Mouse (Mus musculus) erythroblast, embryonic 14.5 days (primary cell): ENCODE results near the gene Abcd3. TPM values are rescaled to one million over a fixed set of nuclear protein-coding genes. Genes with fewer than 3 reads are reported as not detected.
"Not testable (repeated sequence)": the region's sequence is repeated elsewhere in the genome, so short reads cannot be mapped to it uniquely, and the experiment has no call there.

Experiments used
- H3K27me3 ChIP-seq: 2 replicates; pipeline ENCODE4 v1.6.1; 2012; ENCODE audit warnings: inconsistent platforms; ENCODE audit not compliant: control insufficient read depth
- H3K36me3 ChIP-seq: 2 replicates; pipeline ENCODE4 v1.6.1; 2012; ENCODE audit warnings: mild to moderate bottlenecking, inconsistent platforms; ENCODE audit not compliant: control insufficient read depth
- H3K4me1 ChIP-seq: 2 replicates; pipeline ENCODE4 v1.6.1; 2012; ENCODE audit warnings: inconsistent platforms; ENCODE audit not compliant: control insufficient read depth
- H3K4me3 ChIP-seq: replicated peaks from 2 replicates; pipeline ENCODE3; 2012; ENCODE audit warnings: moderate library complexity, mild to moderate bottlenecking, inconsistent platforms
- H3K9me3 ChIP-seq: 2 replicates; pipeline ENCODE4 v1.6.1; 2012; ENCODE audit warnings: low read length, inconsistent platforms, mixed read lengths; ENCODE audit not compliant: control insufficient read depth
- GATA1 ChIP-seq: IDR thresholded peaks from 2 replicates; pipeline ENCODE4 v1.6.1; 2012; ENCODE audit warnings: low read length, inconsistent platforms, mixed read lengths
- TAL1 ChIP-seq: IDR thresholded peaks from 3 replicates; pipeline ENCODE4 v1.6.1; 2012; ENCODE audit warnings: low read length, inconsistent platforms, mixed read lengths
- polyA plus RNA-seq: library from polyadenylated mRNA; stranded (reverse); fragments of >175 nt; gene quantifications from 2 replicates; pipeline ENCODE4 v1.2.3, GENCODE M21; 2012

Gene Abcd3
- polyA plus RNA-seq, 1 experiment = 0.30 TPM

GRCm38 (mm10) chr3:121790442-121790841 is 24.7 kb downstream of the Abcd3 start:
- Histone ChIP-seq H3K4me3 (no peak overlapping the region), H3K9me3 (no peaks in the 10 kb centered on the region), H3K27me3 (no peaks in the 10 kb centered on the region), H3K36me3 (no peaks in the 10 kb centered on the region; the same call in 1 of the 2 replicates), H3K4me1 (no peaks in the 10 kb centered on the region)
- TF ChIP-seq GATA1 = no peak
- no peak for TF ChIP-seq TAL1

GRCm38 (mm10) chr3:121789790-121790189 is 25.3 kb downstream of the Abcd3 start:
- no peak for TF ChIP-seq GATA1
- TF ChIP-seq TAL1 = no peak

GRCm38 (mm10) chr3:121783020-121783419 is 32.1 kb downstream of the Abcd3 start:
- no peaks in the 10 kb centered on the region for H3K27me3 ChIP-seq
- H3K9me3 ChIP-seq = no peaks in the 10 kb centered on the region
- TF ChIP-seq GATA1 = no peak
- TF ChIP-seq TAL1 = no peak
- no peaks in the 10 kb centered on the region for H3K4me1 ChIP-seq
- H3K4me3 ChIP-seq = no peak overlapping the region
- no peaks in the 10 kb centered on the region; the same call in 1 of the 2 replicates for H3K36me3 ChIP-seq

More at GRCm38 (mm10) chr3:121789790-121790189, 25.3 kb downstream of the Abcd3 start:
- H3K4me1 ChIP-seq = no peaks in the 10 kb centered on the region
- H3K4me3 ChIP-seq = no peak overlapping the region
- no peaks in the 10 kb centered on the region for H3K9me3 ChIP-seq
- no peaks in the 10 kb centered on the region; the same call in 1 of the 2 replicates for H3K36me3 ChIP-seq
- H3K27me3 ChIP-seq = no peaks in the 10 kb centered on the region

GRCm38 (mm10) chr3:121777943-121778342 is 37.2 kb downstream of the Abcd3 start:
- no peak overlapping the region for H3K4me3 ChIP-seq
- no peaks in the 10 kb centered on the region for H3K4me1 ChIP-seq
- no peak for TF ChIP-seq TAL1
- TF ChIP-seq GATA1 = no peak
- peaks cover 3% of the 10 kb centered on the region for H3K36me3 ChIP-seq
- H3K27me3 ChIP-seq = no peaks in the 10 kb centered on the region
- H3K9me3 ChIP-seq = no peaks in the 10 kb centered on the region

GRCm38 (mm10) chr3:121773336-121773735 is 41.8 kb downstream of the Abcd3 start:
- H3K4me3 ChIP-seq, H3K9me3 ChIP-seq, H3K27me3 ChIP-seq, H3K4me1 ChIP-seq: not testable (repeated sequence)
- peaks cover 18% of the 10 kb centered on the region for H3K36me3 ChIP-seq

- Histone ChIP-seq H3K36me3 (peaks cover 35% of the 10 kb centered on the region), H3K27me3 (no peaks in the 10 kb centered on the region), H3K4me1 (0 out of 2 replicates have a peak, but pooled peaks cover 1% of the 10 kb centered on the region), H3K9me3 (no peaks in the 10 kb centered on the region), H3K4me3 (no peak overlapping the region)
- TF ChIP-seq GATA1 = no peak
- no peak for TF ChIP-seq TAL1
These were observed 46.3 kb downstream of the Abcd3 start for GRCm38 (mm10) chr3:121768770-121769169.

GRCm38 (mm10) chr3:121766818-121767217 is 48.3 kb downstream of the Abcd3 start:
- Histone ChIP-seq H3K4me3 (no peak overlapping the region), H3K27me3 (no peaks in the 10 kb centered on the region), H3K9me3 (no peaks in the 10 kb centered on the region), H3K36me3 (peaks cover 31% of the 10 kb centered on the region), H3K4me1 (no peaks in the 10 kb centered on the region)
- no peak for TF ChIP-seq GATA1
- TF ChIP-seq TAL1 = no peak

GRCm38 (mm10) chr3:121766048-121766447 is 49.1 kb downstream of the Abcd3 start:
- no peak overlapping the region for H3K4me3 ChIP-seq
- no peaks in the 10 kb centered on the region for H3K27me3 ChIP-seq
- H3K4me1 ChIP-seq = no peaks in the 10 kb centered on the region
- H3K36me3 ChIP-seq = peaks cover 27% of the 10 kb centered on the region
- no peak for TF ChIP-seq GATA1
- no peak for TF ChIP-seq TAL1
- H3K9me3 ChIP-seq = no peaks in the 10 kb centered on the region

GRCm38 (mm10) chr3:121762056-121762852 is 52.8 kb downstream of the Abcd3 start:
- TF ChIP-seq TAL1 (no peak), GATA1 (no peak)
- peaks cover 13% of the 10 kb centered on the region for H3K36me3 ChIP-seq
- no peaks in the 10 kb centered on the region for H3K9me3 ChIP-seq
- H3K4me1 ChIP-seq = no peaks in the 10 kb centered on the region
- no peaks in the 10 kb centered on the region for H3K27me3 ChIP-seq
- H3K4me3 ChIP-seq = no peak overlapping the region
